Mouse (Mus musculus) myocyte (in vitro differentiated cells): Measurements from ENCODE around the gene Timm17a.

Source experiments
- CEBPB ChIP-seq: IDR thresholded peaks from 2 replicates; pipeline ENCODE4 v1.6.1; 2011; ENCODE audit warnings: mild to moderate bottlenecking, moderate library complexity; ENCODE audit not compliant: poor library complexity, insufficient read depth, severe bottlenecking
- E2F4 ChIP-seq: IDR thresholded peaks from one replicate; pipeline ENCODE4 v1.6.1; 2011; ENCODE audit warnings: mild to moderate bottlenecking, control low read depth, moderate library complexity; ENCODE audit not compliant: insufficient read depth
- MAX ChIP-seq: IDR thresholded peaks from one replicate; pipeline ENCODE4 v1.6.1; 2011; ENCODE audit warnings: low read depth, mild to moderate bottlenecking, control low read depth
- MYOD1 ChIP-seq, 3 experiments: IDR thresholded peaks; one replicate each; pipeline ENCODE4 v1.6.1; 2011; ENCODE audit warnings: control low read depth in 2 of 3, low read depth in 2 of 3, mild to moderate bottlenecking in 2 of 3, moderate library complexity in 1 of 3; ENCODE audit not compliant: insufficient read length in 2 of 3, control insufficient read depth in 1 of 3
- MYOG ChIP-seq, 3 experiments: IDR thresholded peaks; one replicate each; pipeline ENCODE4 v1.6.1; 2011; ENCODE audit warnings: control low read depth in 2 of 3, low read depth in 2 of 3, mild to moderate bottlenecking in 2 of 3; ENCODE audit not compliant: insufficient read length in 2 of 3, control insufficient read depth in 1 of 3, insufficient read depth in 1 of 3
- POLR2A ChIP-seq: IDR thresholded peaks from one replicate; pipeline ENCODE4 v1.6.1; 2011; ENCODE audit warnings: low read depth, mild to moderate bottlenecking, control low read depth, moderate library complexity; ENCODE audit not compliant: insufficient read length
- POLR2AphosphoS2 ChIP-seq: IDR thresholded peaks from one replicate; pipeline ENCODE4 v1.6.1; 2011; ENCODE audit warnings: low read depth, control low read depth; ENCODE audit not compliant: insufficient read length
- REST ChIP-seq: IDR thresholded peaks from one replicate; pipeline ENCODE4 v1.6.1; 2011; ENCODE audit warnings: mild to moderate bottlenecking, control low read depth, moderate library complexity; ENCODE audit not compliant: insufficient read depth, insufficient read length
- SRF ChIP-seq: IDR thresholded peaks from one replicate; pipeline ENCODE4 v1.6.1; 2011; ENCODE audit warnings: low read depth; ENCODE audit not compliant: control insufficient read depth, insufficient read length
- TCF12 ChIP-seq: IDR thresholded peaks from one replicate; pipeline ENCODE4 v1.6.1; 2011; ENCODE audit warnings: mild to moderate bottlenecking, control low read depth; ENCODE audit not compliant: poor library complexity, insufficient read depth, severe bottlenecking
- TCF3 ChIP-seq: IDR thresholded peaks from one replicate; pipeline ENCODE4 v1.6.1; 2011; ENCODE audit warnings: low read depth, control low read depth; ENCODE audit not compliant: insufficient read length
- USF1 ChIP-seq: IDR thresholded peaks from one replicate; pipeline ENCODE4 v1.6.1; 2011; ENCODE audit warnings: low read depth, mild to moderate bottlenecking, control low read depth, moderate library complexity

DNA sequence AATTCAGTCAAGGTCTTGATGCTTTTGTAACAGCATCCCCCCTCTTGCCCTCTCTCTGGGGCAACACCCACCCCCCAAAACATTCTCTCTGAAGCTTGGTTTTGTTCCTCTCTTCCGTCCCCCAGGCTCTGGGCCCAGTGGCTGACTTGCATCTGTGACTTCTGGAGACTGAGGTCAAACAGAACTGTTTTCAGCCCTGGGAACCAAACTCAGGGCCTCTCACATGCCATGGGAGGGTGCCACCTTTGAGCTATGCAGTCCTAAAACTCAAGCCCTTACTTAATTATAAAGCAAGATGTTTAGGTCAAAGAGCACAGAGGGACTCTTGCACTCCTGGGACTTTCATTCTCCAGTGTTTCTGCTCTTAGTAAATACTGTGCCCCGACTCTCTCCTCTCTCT lies 12.4 kb upstream of the Timm17a start:
- TF ChIP-seq TCF12 (no peak), E2F4 (no peak), CEBPB (no peak), USF1 (no peak), POLR2A (no peak), MYOD1 (IDR thresholded peaks at IDR 0.05; ENCODE audit: control insufficient read depth in 1 of 3, insufficient read length in 2 of 3, low read depth in 2 of 3) (no peak), MAX (no peak), MYOG (IDR thresholded peaks at IDR 0.05; ENCODE audit: control insufficient read depth in 1 of 3, insufficient read depth in 1 of 3, insufficient read length in 2 of 3, low read depth in 2 of 3) (no peak), POLR2AphosphoS2 (no peak), REST (no peak), TCF3 (no peak), SRF (no peak)
